Mouse (Mus musculus) frontal cortex, adult 2 months (tissue): ENCODE measurements around the gene Rd3. TPM values are rescaled to one million over a fixed set of nuclear protein-coding genes. Genes with fewer than 3 reads are reported as not detected.

Experiments used
- DNase-seq, 2 experiments: peaks; one replicate each; pipeline ENCODE4 v3.0.0; 2022; ENCODE audit warnings: low spot score in 1 of 2; ENCODE audit errors: extremely low spot score in 1 of 2
- polyA plus RNA-seq: library from polyadenylated mRNA; depleted of rRNA; stranded (reverse); fragments of >200 nt; gene quantifications from 2 replicates; pipeline ENCODE4 v1.2.3, GENCODE M21; 2012

Rd3 gene
- polyA plus RNA-seq, 1 experiment: 2.0 TPM

GRCm38 (mm10) chr1:191963413-191963812 is 13.8 kb upstream of the Rd3 start:
- no peak for DNase-seq

- peak in 1 of 2 experiments; percentile 91 for DNase-seq
These were observed 13.0 kb upstream of the Rd3 start for GRCm38 (mm10) chr1:191963948-191964772.

GRCm38 (mm10) chr1:191964773-191965481 is 12.2 kb upstream of the Rd3 start:
- peak; percentile 41 to 91 for DNase-seq

DNA sequence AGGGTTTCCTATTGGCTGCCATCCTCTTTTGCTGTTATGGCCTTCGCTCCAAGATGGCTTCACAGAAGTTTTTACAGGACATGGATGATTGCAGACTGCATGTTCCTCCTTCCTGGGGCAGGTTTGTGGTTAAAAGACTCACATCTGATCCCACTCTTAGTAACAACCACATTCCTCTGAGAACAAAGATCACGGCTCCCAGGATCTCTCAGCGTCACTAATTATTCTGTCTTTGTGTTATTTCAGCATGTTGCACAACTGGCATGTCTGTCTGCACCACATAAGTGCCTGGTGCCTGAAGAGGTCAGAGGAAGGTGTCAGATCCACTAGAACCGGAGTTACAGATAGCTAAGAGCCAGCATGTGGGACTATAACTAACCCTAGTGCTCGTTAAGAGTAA is 7.2 kb upstream of the Rd3 start:
- no peak for DNase-seq

- no peak for DNase-seq
These were observed 2.4 kb upstream of the Rd3 start for GRCm38 (mm10) chr1:191974509-191975405.

DNA sequence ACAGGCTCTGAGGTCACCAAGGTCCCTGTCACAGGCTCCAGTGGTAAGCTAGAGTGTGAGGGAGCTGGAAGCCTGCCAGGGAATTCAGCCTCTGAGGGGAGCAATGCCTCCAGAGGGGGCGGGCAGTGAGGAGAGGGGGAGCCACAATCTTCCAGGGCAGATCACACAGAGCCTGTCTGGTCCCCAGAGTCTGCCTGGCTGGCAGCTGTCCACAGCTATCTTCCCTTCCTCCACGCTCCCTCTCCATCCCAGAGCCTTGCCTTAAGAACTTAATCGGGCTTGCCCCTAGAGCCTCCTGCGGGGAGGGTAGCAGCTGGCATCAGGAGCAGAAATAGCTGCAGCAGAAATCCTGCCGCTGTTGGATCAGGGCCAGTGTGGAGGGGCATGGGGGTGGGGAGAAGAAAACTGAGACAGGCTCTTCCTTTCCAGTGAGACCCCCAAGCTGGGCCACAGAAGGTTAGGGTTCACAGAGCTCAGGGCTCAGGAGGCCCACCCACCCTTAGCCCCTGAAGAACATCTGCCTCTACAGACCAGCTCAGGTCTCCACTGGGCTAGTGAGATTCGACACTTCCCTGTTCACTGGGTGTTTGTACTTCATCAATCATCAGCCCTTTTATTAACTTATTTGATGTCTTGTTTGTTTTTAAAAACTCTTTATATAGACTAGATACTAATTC is 4.4 kb downstream of the Rd3 start:
- no peak for DNase-seq

GRCm38 (mm10) chr1:191986674-191987480 is 9.7 kb downstream of the Rd3 start:
- DNase-seq: no peak

- no peak for DNase-seq
These were observed 10.3 kb downstream of the Rd3 start for GRCm38 (mm10) chr1:191987481-191987769.

- no peak for DNase-seq
These were observed 11.5 kb downstream of the Rd3 start for GRCm38 (mm10) chr1:191988646-191989045.

GRCm38 (mm10) chr1:191989060-191989459 is 11.9 kb downstream of the Rd3 start:
- no peak for DNase-seq

DNA sequence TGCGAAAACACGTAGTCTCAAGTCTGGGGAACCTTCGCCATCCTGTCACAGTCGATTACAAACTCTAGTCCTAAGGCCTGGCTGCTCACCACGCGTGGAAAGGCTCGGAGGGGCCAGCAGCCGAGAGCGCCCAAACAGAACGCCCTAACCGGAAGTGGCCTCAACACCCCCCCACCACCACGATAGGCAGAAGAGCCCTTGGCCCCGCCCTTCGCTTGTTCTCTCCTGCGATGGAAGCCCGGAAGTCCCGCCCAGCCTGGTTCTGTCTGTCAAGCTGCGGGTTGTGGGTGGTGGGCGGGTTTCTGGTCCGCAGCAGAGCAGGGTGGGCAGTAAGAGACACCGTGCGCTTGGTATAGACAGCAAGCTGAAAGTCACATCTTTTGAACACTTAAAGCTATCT is 12.8 kb downstream of the Rd3 start:
- DNase-seq: peak; percentile 94 to 97

DNA sequence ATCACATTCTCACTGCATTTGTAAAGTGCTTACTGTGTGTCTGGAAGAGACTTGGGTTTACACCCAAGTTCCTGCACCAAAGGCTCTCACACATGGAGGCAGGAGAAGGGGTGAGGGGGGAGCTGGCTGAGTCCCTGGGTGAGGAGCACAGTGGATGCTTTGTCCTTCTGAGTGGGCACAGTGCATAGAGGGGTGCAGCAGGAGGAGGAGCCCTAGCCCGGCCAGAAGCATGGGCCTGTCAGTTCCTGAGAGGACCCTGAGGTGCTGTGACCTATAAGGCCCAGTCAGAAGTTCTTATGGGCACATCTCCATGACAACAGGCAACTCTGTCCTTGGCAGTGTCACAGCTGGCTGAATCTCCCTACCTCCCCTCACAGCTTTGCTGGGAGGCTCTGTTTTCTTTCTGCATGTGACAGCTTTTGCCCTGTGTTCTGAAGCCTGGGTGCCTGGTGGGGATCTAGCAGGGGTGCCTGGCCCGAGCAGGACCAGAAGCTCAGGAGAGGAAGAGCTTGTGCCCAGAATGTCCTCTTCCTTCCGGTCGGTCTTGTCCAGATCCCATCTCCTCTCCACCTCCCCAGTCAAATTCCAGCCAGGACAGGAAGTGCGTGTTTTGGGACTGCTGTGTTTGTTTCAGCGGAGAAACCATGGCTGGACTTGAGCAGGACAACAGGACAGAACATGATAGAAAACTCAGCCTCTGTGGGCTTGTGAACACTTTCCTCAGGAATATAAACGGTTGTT is 15.0 kb downstream of the Rd3 start:
- no peak for DNase-seq

DNA sequence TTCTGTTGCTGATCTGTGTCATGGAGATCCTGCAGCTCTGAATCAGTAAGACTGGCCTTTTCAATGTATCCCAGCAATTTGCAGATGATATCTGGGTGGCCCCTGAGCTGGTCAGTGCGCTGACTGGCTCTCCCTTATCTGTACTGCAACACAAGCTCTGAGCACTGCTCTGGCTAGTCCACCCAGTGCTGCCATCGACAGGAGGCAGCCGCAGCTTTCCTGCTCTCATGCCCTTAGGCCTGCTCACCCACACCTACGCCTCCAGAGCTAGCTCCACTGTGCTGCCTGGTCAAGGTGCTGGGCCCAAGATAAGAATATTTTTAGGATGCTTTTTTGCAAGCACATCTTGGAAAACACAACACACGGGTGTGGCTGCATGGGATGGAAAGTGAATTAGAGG is 17.3 kb downstream of the Rd3 start:
- no peak for DNase-seq

DNA sequence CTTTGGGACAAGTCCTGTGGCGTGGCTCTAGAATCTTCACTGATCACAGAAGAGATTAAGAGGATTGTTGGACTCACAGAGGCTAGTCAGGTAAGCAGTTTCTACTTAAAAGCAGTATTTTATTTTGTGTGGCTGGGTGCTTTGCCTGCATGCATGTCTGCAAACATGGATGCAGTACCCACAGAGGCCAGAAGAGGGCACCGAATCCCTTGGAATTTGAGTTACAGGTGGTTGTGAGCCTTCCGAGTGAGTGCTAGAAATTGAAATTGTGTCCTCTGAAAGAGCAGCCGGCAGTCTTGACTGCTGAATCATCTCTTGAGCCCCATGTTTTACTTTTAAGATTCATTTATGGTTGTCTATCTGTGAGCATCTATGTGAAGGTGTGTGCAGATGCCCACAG is 18.3 kb downstream of the Rd3 start:
- peak in 1 of 2 experiments; percentile 70 for DNase-seq

GRCm38 (mm10) chr1:191995916-191996315 is 18.7 kb downstream of the Rd3 start:
- no peak for DNase-seq

DNA sequence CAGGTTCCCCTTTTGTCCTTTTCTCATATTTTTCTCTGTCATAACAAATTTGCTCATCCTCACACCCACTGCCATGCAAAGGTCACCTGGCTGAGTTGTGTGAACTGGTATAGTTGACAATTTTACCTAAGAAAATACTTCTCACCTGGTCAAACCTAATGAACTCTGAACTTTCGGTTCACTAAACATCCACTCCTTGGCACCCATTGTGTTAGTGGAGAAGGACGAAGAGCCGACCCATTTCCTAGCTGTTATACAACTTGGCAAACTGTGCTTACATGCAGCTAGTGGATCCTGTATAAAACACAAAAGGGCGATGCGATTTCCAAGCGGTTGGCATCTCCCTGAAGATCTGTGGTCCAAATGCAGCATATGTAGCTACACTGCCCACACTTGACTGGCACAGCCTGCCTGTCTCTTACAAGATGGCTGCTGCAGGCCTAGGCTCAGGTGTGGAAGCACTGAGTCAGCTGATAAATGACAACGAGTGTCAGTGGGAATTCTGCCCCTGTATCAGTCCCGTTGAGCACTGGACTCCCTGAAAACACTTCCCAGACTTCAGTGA is 19.5 kb downstream of the Rd3 start:
- DNase-seq: no peak

GRCm38 (mm10) chr1:191999022-191999421 is 21.9 kb downstream of the Rd3 start:
- no peak for DNase-seq
